Mouse (Mus musculus) embryo, embryonic 10 days (tissue): ENCODE results near the gene Csrp1.
A peak's percentile ranks its signal among the peaks of the same experiment; 100 is the strongest.

ENCODE experiments used
- DNase-seq: peaks from one replicate; pipeline ENCODE4 v3.0.0-alpha.2; 2015; ENCODE audit warnings: low spot score

The Csrp1 gene

DNA sequence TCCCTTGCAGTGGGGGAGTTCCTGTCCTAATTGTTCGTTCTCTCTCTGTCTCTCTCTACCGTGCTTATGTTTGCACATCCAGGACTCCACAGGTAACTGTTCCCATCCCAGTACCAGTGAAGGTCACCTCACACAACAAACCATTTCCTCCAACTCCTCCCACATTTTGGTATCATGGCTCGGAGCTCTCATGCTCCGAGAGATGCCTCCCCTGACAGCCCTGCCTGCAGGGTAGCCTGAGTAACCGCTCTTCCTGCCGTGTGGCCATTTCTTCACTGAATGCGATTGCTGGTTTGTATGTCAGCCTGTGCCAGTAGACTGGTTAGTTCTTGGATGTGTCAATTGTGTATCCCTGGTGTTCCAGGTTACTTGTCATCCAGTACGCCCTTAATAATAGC, 51.7 kb downstream of the Csrp1 start:
- DNase-seq: no peak

DNA sequence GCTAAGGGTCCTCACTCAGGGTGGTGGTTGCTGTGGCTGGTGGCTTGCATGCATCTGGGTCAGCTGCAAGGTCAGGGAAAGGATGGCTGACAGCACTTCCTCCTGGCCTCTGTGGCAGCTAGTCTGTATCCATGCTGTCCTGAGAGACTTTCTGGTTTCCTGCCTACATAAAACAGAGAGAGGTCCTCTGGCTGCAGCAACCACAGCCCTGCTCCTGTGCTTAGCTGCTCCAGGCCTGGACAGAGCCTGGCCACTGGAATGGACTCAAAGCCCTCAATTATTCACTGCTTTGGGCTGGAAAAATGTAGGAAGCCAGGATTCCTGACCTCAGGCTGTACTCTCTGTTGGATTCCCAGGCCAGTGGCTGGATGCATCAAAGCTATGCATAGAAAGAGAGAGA, 56.7 kb downstream of the Csrp1 start:
- no peak for DNase-seq

DNA sequence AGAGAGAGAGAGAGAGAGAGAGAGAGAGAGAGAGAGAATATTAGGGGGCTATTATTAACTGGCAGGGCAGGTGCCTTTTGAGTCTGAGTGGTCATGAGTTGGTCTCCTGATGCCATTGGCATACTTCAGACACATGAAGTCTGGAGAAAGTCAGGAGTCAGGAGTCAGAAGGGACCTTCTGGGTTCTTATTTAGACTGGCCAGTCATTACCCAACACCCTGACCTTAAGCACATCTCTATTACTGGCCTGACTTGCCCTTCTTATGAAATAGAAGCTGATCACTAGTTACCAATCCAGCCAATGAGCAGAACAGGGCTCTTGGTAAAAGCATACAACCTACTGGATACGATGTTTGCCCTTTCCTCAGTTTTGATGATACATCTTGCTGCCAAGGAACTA, 57.2 kb downstream of the Csrp1 start:
- no peak for DNase-seq

- peak; percentile 26 for DNase-seq
These were observed 59.1 kb downstream of the Csrp1 start, which contains the start of gene Tnni1 for GRCm38 (mm10) chr1:135778780-135779535. Gene Tnni1 (plus strand): TSS chr1:135779434.

DNA sequence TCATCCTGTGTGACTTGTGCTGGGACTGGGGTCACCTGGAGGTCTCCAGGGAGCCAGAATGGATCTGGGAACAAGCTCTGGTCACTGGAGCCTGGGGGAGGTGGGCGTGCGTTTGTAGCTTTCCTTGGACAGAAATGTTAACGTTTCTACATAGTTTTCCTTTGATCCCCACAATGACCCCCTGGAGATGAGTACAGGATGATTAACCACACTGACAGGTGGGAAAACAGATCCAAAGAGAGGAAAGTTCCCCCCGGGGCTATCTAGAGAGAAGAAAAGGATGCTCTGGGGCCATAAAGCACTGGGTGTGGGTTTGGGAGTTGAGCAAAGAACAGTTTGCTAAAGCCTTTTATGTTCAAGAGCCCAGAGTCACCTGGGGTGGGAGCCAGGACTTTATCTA, 60.8 kb downstream of the Csrp1 start:
- DNase-seq: no peak

DNA sequence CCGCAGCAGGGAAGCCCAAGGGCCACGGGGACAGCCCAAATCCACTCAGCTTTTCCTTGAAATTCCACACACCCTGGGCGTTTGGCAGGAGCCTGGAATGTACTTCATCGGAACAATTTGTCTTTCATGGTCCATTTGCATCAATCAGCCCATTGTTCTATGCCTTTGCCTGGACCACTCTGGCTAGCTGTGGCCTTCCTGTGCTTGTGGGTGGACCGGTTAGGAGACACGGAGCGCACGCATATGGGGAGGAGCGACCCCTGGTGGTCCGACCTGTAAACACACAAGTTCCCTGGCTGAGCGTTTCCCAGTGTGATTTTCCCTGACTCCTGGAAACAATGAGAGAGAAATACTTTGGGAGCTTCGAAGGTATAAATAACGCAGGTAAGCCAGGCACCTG, 61.4 kb downstream of the Csrp1 start:
- peak; percentile 93 for DNase-seq

GRCm38 (mm10) chr1:135782816-135783215, 63.0 kb downstream of the Csrp1 start:
- peak; percentile 63 for DNase-seq

DNA sequence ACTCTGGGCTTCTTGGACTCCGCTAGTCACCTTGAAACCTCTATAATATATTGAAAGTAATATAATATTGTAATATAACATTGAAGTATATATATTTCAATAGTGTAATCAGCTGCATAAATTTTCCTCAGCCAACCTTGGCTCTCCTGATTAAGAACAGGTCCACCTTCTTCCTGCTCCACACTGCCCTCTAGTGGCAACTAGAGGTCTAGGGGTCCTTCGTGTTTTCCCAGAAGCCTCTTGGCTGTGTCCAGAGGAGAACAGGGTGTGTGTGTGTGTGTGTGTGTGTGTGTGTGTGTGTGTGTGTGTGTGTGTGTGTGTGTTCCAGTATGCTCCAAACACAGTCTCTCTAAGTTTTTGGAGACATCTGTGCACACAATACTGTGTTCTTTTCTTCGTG, 67.9 kb downstream of the Csrp1 start:
- peak; percentile 89 for DNase-seq

DNA sequence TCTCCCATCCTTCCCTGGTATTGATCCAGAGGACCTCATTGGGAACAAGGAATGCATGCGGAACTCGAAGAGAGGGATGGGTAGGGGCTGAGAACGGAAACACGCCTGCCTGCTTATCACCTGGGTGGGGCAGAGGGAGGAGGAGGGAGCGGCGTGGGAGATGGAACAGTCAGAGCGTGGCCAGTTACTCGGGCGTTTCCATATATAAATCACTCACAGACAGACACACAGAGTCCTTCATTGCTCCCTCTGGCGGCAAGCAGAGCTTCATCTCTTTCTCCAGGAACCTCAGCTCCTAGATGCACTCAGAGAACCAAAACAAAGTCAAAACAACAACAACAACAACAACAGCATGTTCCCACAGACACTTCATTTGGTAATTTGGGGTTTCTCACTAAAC, 68.8 kb downstream of the Csrp1 start:
- no peak for DNase-seq

DNA sequence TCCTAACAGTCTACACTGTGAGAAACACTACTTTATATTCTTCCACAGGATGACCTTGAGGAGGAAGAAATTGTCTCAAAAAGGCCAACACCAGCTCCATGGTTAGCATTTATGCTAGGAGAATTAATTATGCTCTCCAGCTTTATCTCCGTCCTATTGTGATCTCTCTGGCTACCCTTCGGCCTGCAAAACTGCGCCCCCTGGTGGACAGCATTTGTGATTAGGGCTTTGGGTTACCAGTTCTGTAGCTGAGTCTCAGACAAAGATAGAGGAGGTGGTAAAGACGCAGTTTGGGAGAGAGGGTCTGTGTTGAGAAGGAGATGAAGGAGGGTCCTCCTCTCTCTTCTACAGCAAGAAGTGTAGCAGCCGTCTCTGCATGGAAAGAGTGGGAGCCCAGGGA, 70.0 kb downstream of the Csrp1 start:
- peak; percentile 82 for DNase-seq

GRCm38 (mm10) chr1:135792143-135792939, 72.5 kb downstream of the Csrp1 start:
- no peak for DNase-seq

DNA sequence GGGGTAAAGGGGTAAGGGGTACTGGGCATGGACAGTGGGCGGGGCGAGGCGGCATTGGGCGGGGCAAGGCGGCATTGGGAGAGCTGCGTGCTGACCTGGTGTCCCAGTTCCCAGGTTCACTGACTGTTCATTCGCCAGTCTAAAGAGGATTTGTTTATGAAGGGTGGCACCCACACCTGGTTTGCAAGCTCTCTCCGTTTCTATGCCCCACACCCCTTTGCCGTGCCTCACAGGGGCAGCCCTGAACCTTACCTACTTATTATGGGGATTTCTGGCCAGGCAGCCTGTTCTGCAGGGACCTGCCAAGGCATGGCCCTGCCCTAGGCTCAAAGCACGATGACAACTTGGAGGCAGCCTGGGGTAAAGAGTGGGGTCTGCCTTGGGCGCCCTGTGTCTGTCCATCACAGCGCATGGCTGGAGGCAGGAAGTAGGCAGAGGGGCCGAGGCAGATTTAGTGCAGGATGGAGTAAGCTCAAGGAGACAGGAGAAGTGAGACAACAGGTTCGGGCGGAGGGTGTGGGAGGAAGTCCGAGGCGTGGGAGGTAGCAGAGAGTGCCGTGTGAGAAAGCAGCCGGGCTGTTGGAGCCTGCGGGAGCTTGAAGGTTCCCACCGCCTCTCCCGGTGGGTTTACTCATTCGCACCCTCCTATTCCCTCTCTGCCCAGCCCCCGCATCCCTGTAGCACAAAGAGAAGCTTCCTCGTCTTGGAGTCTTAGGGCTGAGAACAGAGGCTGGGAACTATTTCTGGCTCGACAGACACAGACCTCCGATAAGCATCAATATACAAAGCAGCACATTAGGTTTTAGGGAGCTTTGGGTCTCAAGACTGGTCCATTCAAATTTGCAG, 73.7 kb downstream of the Csrp1 start:
- DNase-seq: peak; percentile 53

- DNase-seq: peak; percentile 51
These were observed 74.6 kb downstream of the Csrp1 start for GRCm38 (mm10) chr1:135794216-135795134.

DNA sequence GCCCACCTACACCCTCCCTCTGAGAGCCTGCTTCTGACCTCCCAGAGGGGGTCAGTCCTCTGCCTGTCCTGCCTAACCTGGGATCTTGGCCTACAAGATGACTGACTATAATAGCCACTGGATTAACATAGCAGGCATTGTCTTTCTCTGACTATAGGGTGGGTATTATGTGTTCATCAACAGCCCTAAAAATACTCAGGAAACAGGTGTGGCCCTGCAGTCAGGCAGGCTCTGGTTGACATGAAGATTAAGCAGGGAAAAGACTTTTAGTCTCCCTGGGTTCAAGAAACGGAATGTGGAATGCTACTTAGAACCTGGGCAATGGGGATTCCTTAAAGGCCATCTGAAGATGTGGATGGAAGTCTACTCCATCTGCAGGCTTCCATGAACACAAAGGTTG, 78.6 kb downstream of the Csrp1 start:
- no peak for DNase-seq

DNA sequence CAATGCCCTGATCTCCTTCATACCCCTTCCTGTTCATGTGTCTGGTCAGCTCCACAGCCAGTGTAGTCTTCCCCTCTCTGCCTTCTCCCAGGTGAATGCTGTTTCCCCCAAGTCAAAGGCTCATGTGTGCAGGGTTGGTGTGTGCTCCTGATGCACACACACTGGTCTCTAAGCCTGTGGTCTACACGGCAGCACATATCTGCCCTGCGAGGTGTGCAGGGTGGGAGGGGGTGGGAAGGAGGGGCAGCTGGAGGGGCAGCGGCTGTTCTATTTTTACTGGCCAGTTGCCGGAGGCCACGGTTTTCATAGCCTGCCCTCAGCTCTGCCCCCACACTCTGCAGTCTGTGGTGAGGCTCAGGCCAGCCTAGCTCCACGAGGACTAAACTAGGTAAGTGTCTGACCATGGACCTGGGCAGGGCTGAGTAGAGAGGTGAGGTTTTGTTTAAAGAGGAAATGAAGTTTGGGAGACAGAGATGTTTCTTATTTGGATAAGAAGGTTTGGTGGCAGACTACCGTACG, 79.3 kb downstream of the Csrp1 start:
- no peak for DNase-seq

GRCm38 (mm10) chr1:135800192-135800950, 80.5 kb downstream of the Csrp1 start:
- DNase-seq: peak; percentile 46
